Mouse (Mus musculus) liver, postnatal 0 days (tissue): ENCODE data around the gene Camk1g. TPM values are rescaled to one million over a fixed set of nuclear protein-coding genes. Genes with fewer than 3 reads are reported as not detected.

Experiments used
- ATAC-seq: fragments of 200-750 bp; cut with Nextera tagmentation; 2 replicates; pipeline ENCODE4 v1.8.0; 2017; ENCODE audit warnings: mild to moderate bottlenecking, moderate library complexity
- DNase-seq: peaks from one replicate; pipeline ENCODE4 v3.0.0-alpha.2; 2016
- H3K27ac ChIP-seq: fragments of 300-500 bp; sonication (generic); 2 replicates; pipeline ENCODE4 v1.5.1; 2014; ENCODE audit warnings: antibody characterized with exemption, moderate library complexity, mild to moderate bottlenecking, low read depth
- H3K27me3 ChIP-seq: fragments of 300-500 bp; sonication (generic); 2 replicates; pipeline ENCODE4 v1.6.1; 2014; ENCODE audit warnings: low read length, control low read depth, mixed read lengths; ENCODE audit not compliant: insufficient read depth
- H3K36me3 ChIP-seq: fragments of 300-500 bp; sonication (generic); replicated peaks from 2 replicates; pipeline ENCODE4 v1.6.1; 2014; ENCODE audit warnings: mild to moderate bottlenecking, control low read depth, low read length, moderate library complexity, mixed read lengths; ENCODE audit not compliant: insufficient read depth
- H3K4me1 ChIP-seq: fragments of 300-500 bp; sonication (generic); 2 replicates; pipeline ENCODE4 v1.6.1; 2014; ENCODE audit warnings: antibody characterized with exemption, mild to moderate bottlenecking, control low read depth; ENCODE audit not compliant: insufficient read depth
- H3K4me2 ChIP-seq: fragments of 300-500 bp; sonication (generic); 2 replicates; pipeline ENCODE4 v1.6.1; 2014; ENCODE audit warnings: low read depth, mild to moderate bottlenecking, low read length, moderate library complexity, mixed read lengths
- H3K4me3 ChIP-seq: fragments of 300-500 bp; sonication (generic); 2 replicates; pipeline ENCODE4 v1.5.1; 2014; ENCODE audit warnings: low read depth, low read length
- H3K9ac ChIP-seq: fragments of 300-500 bp; sonication (generic); replicated peaks from 2 replicates; pipeline ENCODE4 v1.6.1; 2014; ENCODE audit warnings: mild to moderate bottlenecking, moderate library complexity
- H3K9me3 ChIP-seq: fragments of 300-500 bp; sonication (generic); 2 replicates; pipeline ENCODE4 v1.6.1; 2016; ENCODE audit warnings: mild to moderate bottlenecking, control low read depth, low read length, mixed read lengths
- CTCF ChIP-seq: sonication (generic); IDR thresholded peaks from 2 replicates; pipeline ENCODE4 v1.5.1; 2016; ENCODE audit warnings: antibody characterized with exemption, low read depth
- EP300 ChIP-seq: IDR thresholded peaks from 2 replicates; pipeline ENCODE4 v1.6.1; 2016; ENCODE audit warnings: antibody characterized with exemption, low read depth, mild to moderate bottlenecking
- WGBS: fragments of 180-500 bp; shearing (Covaris S2); extraction: QIAGEN DNeasy Blood & Tissue Kit; methylation state at CpG from one replicate; pipeline ENCODE4 v1.1.7; 2014; ENCODE audit not compliant: insufficient replicate concordance; 5-methylcytosine and 5-hydroxymethylcytosine counted together
- polyA plus RNA-seq: library from polyadenylated mRNA; unstranded; fragments of >200 nt; fragmentation: Nextera tagmentation; extraction: Ambion mirVana; gene quantifications from 2 replicates; pipeline ENCODE4 v1.2.1, GENCODE M21; 2015

Gene Camk1g
- 0.15 and 0.24 TPM in 2 replicates for polyA plus RNA-seq

- no peaks in the 10 kb centered on the region for H3K9me3 ChIP-seq
- no peak for TF ChIP-seq CTCF
- TF ChIP-seq EP300: no peak
- H3K27me3 ChIP-seq: no peaks in the 10 kb centered on the region
- no peaks in the 10 kb centered on the region for H3K4me1 ChIP-seq
- whole genome bisulfite sequencing: 23% methylated on average over 2 of the region's 2 CpGs
- no peak for DNase-seq
- no peak within 1 kb of the TSS for H3K9ac ChIP-seq
- ATAC-seq: no peak
- no peak within 1 kb of the TSS for H3K4me3 ChIP-seq
- no peaks in the 10 kb centered on the region for H3K36me3 ChIP-seq
- no peak within 1 kb of the TSS for H3K4me2 ChIP-seq
- H3K27ac ChIP-seq: no peak within 1 kb of the TSS
Measured at GRCm38 (mm10) chr1:193370096-193370495, at the start of gene Camk1g. Camk1g (minus strand) TSS chr1:193370298.

GRCm38 (mm10) chr1:193419168-193419567, 49.1 kb upstream of the Camk1g start:
- WGBS: 9% methylated on average over 2 of the region's 2 CpGs
- no peaks in the 10 kb centered on the region for H3K27me3 ChIP-seq
- H3K36me3 ChIP-seq: no peaks in the 10 kb centered on the region
- no peak overlapping the region for H3K4me3 ChIP-seq
- DNase-seq: no peak
- H3K27ac ChIP-seq: no peak overlapping the region
- no peaks in the 10 kb centered on the region for H3K9me3 ChIP-seq
- no peak overlapping the region for H3K9ac ChIP-seq
- H3K4me2 ChIP-seq: no peak overlapping the region
- no peak for TF ChIP-seq CTCF
- TF ChIP-seq EP300: no peak
- ATAC-seq: no peak
- peaks cover 14% of the 10 kb centered on the region for H3K4me1 ChIP-seq

GRCm38 (mm10) chr1:193418656-193419055, 48.6 kb upstream of the Camk1g start:
- no peaks in the 10 kb centered on the region for H3K9me3 ChIP-seq
- H3K36me3 ChIP-seq: no peaks in the 10 kb centered on the region
- WGBS: 49% methylated on average over 5 of the region's 5 CpGs
- no peaks in the 10 kb centered on the region for H3K27me3 ChIP-seq
- TF ChIP-seq EP300 (no peak), CTCF (no peak)
- H3K27ac ChIP-seq: no peak overlapping the region
- ATAC-seq: no peak
- H3K9ac ChIP-seq: no peak overlapping the region
- no peak overlapping the region for H3K4me2 ChIP-seq
- no peak overlapping the region for H3K4me3 ChIP-seq
- peaks cover 10% of the 10 kb centered on the region for H3K4me1 ChIP-seq
- no peak for DNase-seq

GRCm38 (mm10) chr1:193414067-193414466, 44.0 kb upstream of the Camk1g start:
- DNase-seq (no peak), ATAC-seq (no peak)
- Histone ChIP-seq H3K9ac (no peak overlapping the region), H3K36me3 (no peaks in the 10 kb centered on the region), H3K9me3 (no peaks in the 10 kb centered on the region), H3K4me3 (no peak overlapping the region), H3K4me1 (peaks cover 6% of the 10 kb centered on the region; the same call in 1 of the 2 replicates), H3K27me3 (no peaks in the 10 kb centered on the region), H3K4me2 (no peak overlapping the region), H3K27ac (no peak overlapping the region)
- WGBS: 83% methylated on average over 4 of the region's 4 CpGs
- TF ChIP-seq CTCF: no peak
- TF ChIP-seq EP300: no peak

- 84% methylated on average over 5 of the region's 5 CpGs for WGBS
- H3K36me3 ChIP-seq: no peaks in the 10 kb centered on the region
- no peaks in the 10 kb centered on the region for H3K27me3 ChIP-seq
- no peaks in the 10 kb centered on the region for H3K9me3 ChIP-seq
- H3K27ac ChIP-seq: no peak overlapping the region
- no peak overlapping the region for H3K4me3 ChIP-seq
- DNase-seq (no peak), ATAC-seq (no peak)
- TF ChIP-seq EP300 (no peak), CTCF (no peak)
- H3K4me1 ChIP-seq: peaks cover 6% of the 10 kb centered on the region; the same call in 1 of the 2 replicates
- H3K9ac ChIP-seq: no peak overlapping the region
- no peak overlapping the region for H3K4me2 ChIP-seq
Measured at GRCm38 (mm10) chr1:193413368-193414000, 43.4 kb upstream of the Camk1g start.

- no peak overlapping the region for H3K27ac ChIP-seq
- WGBS: 24% methylated on average over 6 of the region's 6 CpGs
- H3K9ac ChIP-seq: no peak overlapping the region
- TF ChIP-seq CTCF (no peak), EP300 (no peak)
- no peaks in the 10 kb centered on the region for H3K9me3 ChIP-seq
- H3K4me3 ChIP-seq: no peak overlapping the region
- no peaks in the 10 kb centered on the region for H3K36me3 ChIP-seq
- ATAC-seq: no peak
- no peak for DNase-seq
- no peaks in the 10 kb centered on the region for H3K27me3 ChIP-seq
- no peaks in the 10 kb centered on the region for H3K4me1 ChIP-seq
- no peak overlapping the region for H3K4me2 ChIP-seq
Measured at GRCm38 (mm10) chr1:193407487-193407886, 37.4 kb upstream of the Camk1g start.
